Mouse (Mus musculus) cerebellum, adult 11 months (tissue): ENCODE data around the gene Chst7.
A peak's percentile ranks its signal among the peaks of the same experiment; 100 is the strongest.

Experiments
- DNase-seq: peaks from one replicate; pipeline ENCODE4 v3.0.0; 2022

Chst7 gene

DNA sequence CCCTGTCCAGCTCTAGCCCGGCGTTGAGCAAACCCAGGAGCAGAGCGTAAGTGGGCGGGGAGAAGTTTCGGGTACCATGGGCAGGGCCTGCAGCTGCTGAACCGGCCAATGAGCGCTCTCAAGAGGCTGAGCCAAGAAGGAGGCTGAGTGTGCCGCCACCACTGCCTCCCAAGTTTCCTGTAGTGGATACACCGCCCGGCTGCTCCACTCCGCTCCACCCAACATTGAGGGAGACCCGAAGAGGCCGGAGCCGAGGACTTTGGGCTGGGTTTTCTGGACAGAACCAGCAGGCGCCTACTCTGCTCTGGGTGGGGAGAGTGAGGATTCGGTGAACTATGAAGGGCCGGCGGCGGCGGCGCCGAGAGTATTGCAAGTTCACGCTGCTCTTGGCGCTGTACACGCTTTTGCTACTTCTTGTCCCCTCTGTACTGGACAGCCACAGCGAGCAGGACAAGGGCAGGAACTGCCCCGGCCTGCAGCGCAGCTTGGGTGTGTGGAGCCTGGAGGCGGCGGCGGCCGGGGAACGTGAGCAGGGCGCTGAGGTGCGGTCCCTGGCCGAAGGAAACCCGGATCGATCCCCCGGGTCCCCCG, at the start of gene Chst7:
Gene Chst7, plus strand, starts transcription at position 180 of the 591 bp plus-strand sequence.
- peak; percentile 18 for DNase-seq

GRCm38 (mm10) chrX:20012211-20012610, 47.1 kb upstream of the Chst7 start:
- DNase-seq: no peak

GRCm38 (mm10) chrX:20020942-20021341, 38.4 kb upstream of the Chst7 start:
- no peak for DNase-seq

GRCm38 (mm10) chrX:20060096-20060768, 872 bp downstream of the Chst7 start:
- DNase-seq: peak; percentile 3

DNA sequence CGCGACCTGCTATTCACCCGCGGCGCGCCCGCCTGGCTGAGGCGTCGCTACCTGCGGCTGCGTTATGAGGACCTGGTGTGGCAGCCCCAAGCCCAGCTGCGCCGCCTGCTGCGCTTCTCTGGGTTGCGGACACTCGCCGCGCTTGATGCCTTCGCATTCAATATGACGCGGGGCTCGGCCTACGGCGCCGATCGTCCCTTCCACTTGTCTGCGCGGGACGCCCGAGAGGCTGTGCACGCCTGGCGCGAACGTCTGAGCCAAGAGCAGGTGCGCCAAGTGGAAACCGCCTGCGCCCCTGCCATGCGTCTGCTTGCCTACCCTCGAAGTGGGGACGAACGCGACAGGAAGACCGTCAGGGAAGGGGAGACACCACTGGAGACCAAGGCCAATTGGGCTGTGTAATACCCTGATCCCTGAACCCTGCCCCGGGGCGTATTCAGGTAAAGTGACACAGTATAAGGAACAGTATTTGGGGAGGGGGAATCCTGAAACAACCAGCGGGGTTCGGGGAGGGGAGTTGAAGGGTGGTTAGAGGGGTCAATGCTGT, 1.5 kb downstream of the Chst7 start:
- peak; percentile 3 for DNase-seq

DNA sequence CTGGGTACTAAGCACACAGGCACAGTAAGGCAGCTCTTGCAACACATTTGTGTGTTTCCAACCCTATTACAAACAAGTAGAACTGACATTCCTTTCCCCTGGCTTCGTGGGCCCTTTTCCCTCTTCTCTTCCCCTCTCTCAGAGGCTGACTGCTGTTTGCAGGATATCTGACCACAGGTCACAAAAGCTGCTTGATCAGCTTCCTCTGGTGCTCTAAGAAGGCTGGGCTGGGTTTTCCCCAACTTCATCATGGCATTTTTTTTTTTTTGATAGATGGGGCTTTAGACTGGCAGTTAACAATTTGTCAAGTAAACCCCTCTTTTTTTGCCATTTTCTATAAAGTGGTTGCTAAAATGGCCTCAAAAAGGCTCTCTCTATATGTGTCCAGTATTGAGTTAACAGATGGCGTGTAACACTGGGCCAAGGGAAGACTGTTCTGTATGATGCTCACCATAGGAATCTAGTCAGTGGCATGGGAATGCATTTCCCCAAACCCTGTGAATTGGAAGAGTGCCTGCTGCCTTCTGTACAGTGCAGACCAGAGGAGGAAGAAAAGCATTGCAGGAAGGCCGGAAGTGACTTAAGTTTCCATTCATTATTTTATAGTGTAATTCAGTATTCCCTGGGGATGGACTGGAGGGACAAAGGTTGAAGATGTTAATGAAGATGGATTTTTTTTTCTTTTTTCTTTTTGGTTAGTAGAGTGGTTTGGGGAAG, 2.6 kb downstream of the Chst7 start:
- peak; percentile 2 for DNase-seq

DNA sequence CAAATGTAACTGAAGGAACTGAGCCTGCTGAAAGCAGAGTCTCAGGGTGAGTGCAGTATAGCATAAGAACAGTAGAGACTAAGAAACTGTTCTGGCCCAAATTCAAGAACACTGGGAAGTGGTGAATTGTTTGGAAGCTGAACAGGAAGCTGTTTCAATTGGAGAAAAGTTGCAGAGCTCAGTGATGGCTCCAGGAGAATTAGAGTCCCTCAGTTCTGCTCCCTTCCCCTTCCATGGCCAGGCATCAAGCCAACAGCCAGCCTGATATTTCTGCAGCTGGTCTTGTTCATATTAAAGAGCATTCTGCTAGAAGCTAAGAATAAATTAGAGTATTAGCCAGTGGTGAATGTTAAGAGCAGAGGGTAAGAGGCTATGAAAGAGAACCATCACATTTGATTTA, 7.3 kb downstream of the Chst7 start:
- DNase-seq: no peak

DNA sequence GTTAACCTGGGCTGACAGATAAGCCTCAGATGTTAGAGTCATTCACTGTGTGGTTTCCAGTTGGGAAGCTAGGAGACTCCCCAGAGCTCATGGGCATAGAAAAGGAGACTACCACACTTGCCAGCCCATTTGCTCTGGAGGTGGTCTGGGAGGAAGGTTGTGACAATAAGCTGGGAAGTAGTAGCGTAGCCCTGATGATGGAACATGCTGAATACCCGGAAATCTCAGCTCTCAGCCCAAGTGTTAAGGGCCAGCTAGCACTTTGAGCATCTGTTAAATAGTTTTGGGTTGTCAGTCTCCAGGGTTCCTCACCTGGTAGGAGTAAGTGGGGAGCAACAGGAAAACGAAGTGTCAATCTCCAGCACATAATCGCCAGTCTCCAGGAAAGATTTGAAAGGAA, 10.8 kb downstream of the Chst7 start:
- no peak for DNase-seq

- no peak for DNase-seq
Measured at GRCm38 (mm10) chrX:20117717-20118116, 58.4 kb downstream of the Chst7 start.

- peak; percentile 26 for DNase-seq
Measured at GRCm38 (mm10) chrX:20125481-20125880, 66.1 kb downstream of the Chst7 start.

GRCm38 (mm10) chrX:20128951-20129350, 69.6 kb downstream of the Chst7 start:
- no peak for DNase-seq

DNA sequence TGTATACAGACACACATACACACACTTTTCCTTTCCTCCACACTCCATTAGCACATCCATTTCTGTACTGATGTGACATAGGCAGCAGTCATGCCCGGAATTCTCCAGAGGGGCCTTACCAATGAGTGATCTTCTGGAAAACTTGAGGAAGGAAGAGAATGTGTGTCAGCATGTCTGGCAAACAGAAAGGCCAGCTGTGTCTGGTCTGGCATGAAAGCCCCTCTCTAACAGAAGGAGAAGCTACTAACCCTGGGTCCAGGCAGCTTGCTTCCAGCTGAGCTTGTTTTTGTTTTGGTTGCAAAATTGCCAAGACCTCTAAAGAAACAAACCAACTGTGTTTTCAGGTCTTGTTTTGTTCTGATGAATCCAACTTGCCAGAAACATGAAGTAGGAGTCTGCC, 70.1 kb downstream of the Chst7 start:
- no peak for DNase-seq
